Mouse (Mus musculus): ENCODE results near the gene Dmrta2.

Dmrta2 gene

GRCm38 (mm10) chr4:110021956-110022625 is 44.2 kb downstream of the Dmrta2 start:
- DNase-seq (ENCODE audit: low spot score in 2 of 2) = peak; percentile 86 to 92

- DNase-seq (ENCODE audit: low spot score in 2 of 2) = peak in 1 of 2 experiments; percentile 46
Observed at GRCm38 (mm10) chr4:110028461-110029188, 50.8 kb downstream of the Dmrta2 start.

- no peak for DNase-seq (ENCODE audit: low spot score in 2 of 2)
Observed at GRCm38 (mm10) chr4:110029446-110029845, 51.6 kb downstream of the Dmrta2 start.

Data from cerebellum, postnatal 4 days (tissue).